Mouse (Mus musculus) hindbrain, embryonic 15.5 days (tissue): ENCODE results near the gene Sftpa1. TPM values are rescaled to one million over a fixed set of nuclear protein-coding genes. Genes with fewer than 3 reads are reported as not detected.

Experiments
- ATAC-seq: fragments of 200-750 bp; cut with Nextera tagmentation; 2 replicates; pipeline ENCODE4 v1.8.0; 2017; ENCODE audit warnings: low read depth, moderate number of reproducible peaks, moderate TSS enrichment; ENCODE audit not compliant: low FRiP score
- H3K27ac ChIP-seq: fragments of 300-500 bp; sonication (generic); replicated peaks from 2 replicates; pipeline ENCODE4 v1.5.1; 2015; ENCODE audit warnings: mild to moderate bottlenecking, inconsistent platforms
- H3K27me3 ChIP-seq: fragments of 300-500 bp; sonication (generic); 2 replicates; pipeline ENCODE4 v1.6.1; 2015; ENCODE audit warnings: control low read depth, inconsistent platforms
- H3K36me3 ChIP-seq: fragments of 300-500 bp; sonication (generic); 2 replicates; pipeline ENCODE4 v1.6.1; 2015; ENCODE audit warnings: control low read depth, inconsistent platforms
- H3K4me1 ChIP-seq: fragments of 300-500 bp; sonication (generic); replicated peaks from 2 replicates; pipeline ENCODE4 v1.6.1; 2015; ENCODE audit warnings: control low read depth, inconsistent platforms
- H3K4me2 ChIP-seq: fragments of 300-500 bp; sonication (generic); 2 replicates; pipeline ENCODE4 v1.6.1; 2015; ENCODE audit warnings: moderate library complexity, mild to moderate bottlenecking, inconsistent platforms
- H3K4me3 ChIP-seq: fragments of 300-500 bp; sonication (generic); 2 replicates; pipeline ENCODE4 v1.5.1; 2015; ENCODE audit warnings: mild to moderate bottlenecking, inconsistent platforms
- H3K9ac ChIP-seq: fragments of 300-500 bp; sonication (generic); 2 replicates; pipeline ENCODE4 v1.6.1; 2015; ENCODE audit warnings: inconsistent platforms
- H3K9me3 ChIP-seq: fragments of 300-500 bp; sonication (generic); 2 replicates; pipeline ENCODE4 v1.6.1; 2016; ENCODE audit warnings: control low read depth, inconsistent platforms
- WGBS: fragments of 180-500 bp; shearing (Covaris S2); methylation state at CpG from one replicate; pipeline ENCODE4 v1.1.7; 2015; 5-methylcytosine and 5-hydroxymethylcytosine counted together
- polyA plus RNA-seq: library from polyadenylated mRNA; unstranded; fragments of >200 nt; fragmentation: Nextera tagmentation; extraction: Ambion mirVana; gene quantifications from 2 replicates; pipeline ENCODE4 v1.2.1, GENCODE M21; 2015

Gene Sftpa1
- polyA plus RNA-seq, 1 experiment from 2014 or later, result not detected

DNA sequence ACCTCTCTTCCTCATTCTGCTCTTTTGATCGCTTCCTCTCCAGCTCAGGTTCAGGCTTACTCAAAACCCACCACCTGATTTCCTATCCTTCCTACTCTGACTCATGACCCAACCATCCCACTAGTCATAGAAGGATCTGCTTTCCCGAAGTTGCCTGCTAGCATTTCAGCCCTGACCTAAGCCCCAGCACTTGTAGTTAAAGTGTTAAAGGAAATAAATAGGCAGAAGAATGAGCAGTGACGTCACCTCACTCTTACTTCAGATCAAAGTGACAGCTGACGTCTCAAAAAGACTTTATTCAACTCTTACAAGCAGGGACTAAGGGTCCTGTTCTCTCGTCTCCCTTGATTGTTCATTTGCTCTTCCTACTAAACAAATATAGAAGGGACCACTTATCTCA is 35.7 kb downstream of the Sftpa1 start:
- ATAC-seq, result no peak
- Histone ChIP-seq H3K4me1 (no peaks in the 10 kb centered on the region), H3K9ac (no peak overlapping the region), H3K4me3 (no peak overlapping the region), H3K27me3 (no peaks in the 10 kb centered on the region), H3K9me3 (no peaks in the 10 kb centered on the region), H3K4me2 (no peak overlapping the region), H3K27ac (no peak overlapping the region), H3K36me3 (no peaks in the 10 kb centered on the region)
- 76% methylated on average over 5 of the region's 5 CpGs for WGBS

DNA sequence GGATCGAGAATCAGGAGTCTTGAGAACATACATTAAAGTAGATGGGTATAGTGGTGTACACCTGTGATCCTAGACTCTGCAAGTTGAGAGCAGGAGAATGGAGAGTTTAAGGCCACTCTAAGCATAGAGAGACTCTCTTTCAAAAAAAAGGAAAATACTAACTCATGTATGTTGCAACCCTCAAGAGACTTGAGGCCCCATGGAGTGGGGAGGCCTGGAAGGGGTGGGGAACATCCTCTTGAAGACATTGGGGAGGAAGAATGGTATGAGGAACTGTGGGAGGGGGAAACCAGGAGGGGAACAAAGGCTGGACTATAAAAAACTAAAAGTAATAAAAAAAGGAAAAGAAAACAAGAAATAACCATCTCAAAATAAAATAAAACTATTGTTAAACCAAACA is 37.0 kb downstream of the Sftpa1 start:
- H3K4me2 ChIP-seq, result no peak overlapping the region
- no peaks in the 10 kb centered on the region for H3K4me1 ChIP-seq
- no peak overlapping the region for H3K27ac ChIP-seq
- no peaks in the 10 kb centered on the region for H3K27me3 ChIP-seq
- no peak overlapping the region for H3K4me3 ChIP-seq
- no peaks in the 10 kb centered on the region for H3K9me3 ChIP-seq
- WGBS, result 96% methylated on average over 1 of the region's 1 CpGs
- H3K9ac ChIP-seq, result no peak overlapping the region
- ATAC-seq, result no peak
- H3K36me3 ChIP-seq, result no peaks in the 10 kb centered on the region

DNA sequence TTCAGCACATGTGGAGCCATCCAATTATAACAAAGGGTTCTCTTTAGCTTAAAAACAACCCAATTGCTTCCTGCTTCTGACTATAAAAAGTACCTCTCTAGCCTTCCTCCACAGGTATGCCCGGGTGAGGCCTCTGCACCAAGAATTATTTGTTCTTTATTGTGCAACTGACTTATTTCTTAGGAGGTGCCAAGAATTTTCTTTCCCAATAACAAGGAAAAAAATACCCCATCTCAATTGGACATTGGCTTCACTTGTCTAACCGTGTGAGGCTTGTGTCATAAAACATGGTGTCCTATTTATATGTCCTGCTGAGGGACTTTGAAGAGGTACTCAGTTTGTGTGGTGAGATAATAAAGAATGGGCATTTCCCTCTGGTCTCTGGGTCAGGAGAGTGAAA is 38.9 kb downstream of the Sftpa1 start:
- Histone ChIP-seq H3K4me1 (no peaks in the 10 kb centered on the region), H3K36me3 (no peaks in the 10 kb centered on the region), H3K9me3 (no peaks in the 10 kb centered on the region), H3K9ac (no peak overlapping the region), H3K27ac (no peak overlapping the region), H3K27me3 (no peaks in the 10 kb centered on the region), H3K4me3 (no peak overlapping the region), H3K4me2 (no peak overlapping the region)
- no peak for ATAC-seq
- WGBS, result 83% methylated on average over 2 of the region's 2 CpGs

DNA sequence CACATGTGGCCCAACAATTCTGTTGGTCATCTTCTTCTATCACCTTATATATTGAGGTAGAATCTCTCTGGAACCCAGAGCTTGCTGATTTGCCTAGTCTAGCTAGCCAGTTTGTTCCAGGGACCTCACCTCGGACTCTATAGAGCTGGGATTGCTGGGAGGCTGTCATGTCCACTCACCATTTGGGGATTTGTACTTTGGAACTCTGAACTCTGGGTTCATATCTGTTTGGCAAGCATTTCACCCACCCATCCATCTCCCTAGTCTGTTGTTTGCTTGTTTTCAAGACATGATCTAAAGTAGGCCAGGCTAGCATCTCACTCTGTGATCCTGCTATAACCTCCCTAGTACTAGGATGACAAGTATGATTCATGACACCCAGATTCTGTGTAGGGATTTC is 43.2 kb downstream of the Sftpa1 start:
- Histone ChIP-seq H3K27me3 (no peaks in the 10 kb centered on the region), H3K4me2 (no peak overlapping the region), H3K4me3 (no peak overlapping the region), H3K9ac (no peak overlapping the region), H3K27ac (no peak overlapping the region), H3K4me1 (no peaks in the 10 kb centered on the region), H3K36me3 (no peaks in the 10 kb centered on the region), H3K9me3 (no peaks in the 10 kb centered on the region)
- no peak for ATAC-seq
- WGBS, result 83% methylated on average over 1 of the region's 1 CpGs

DNA sequence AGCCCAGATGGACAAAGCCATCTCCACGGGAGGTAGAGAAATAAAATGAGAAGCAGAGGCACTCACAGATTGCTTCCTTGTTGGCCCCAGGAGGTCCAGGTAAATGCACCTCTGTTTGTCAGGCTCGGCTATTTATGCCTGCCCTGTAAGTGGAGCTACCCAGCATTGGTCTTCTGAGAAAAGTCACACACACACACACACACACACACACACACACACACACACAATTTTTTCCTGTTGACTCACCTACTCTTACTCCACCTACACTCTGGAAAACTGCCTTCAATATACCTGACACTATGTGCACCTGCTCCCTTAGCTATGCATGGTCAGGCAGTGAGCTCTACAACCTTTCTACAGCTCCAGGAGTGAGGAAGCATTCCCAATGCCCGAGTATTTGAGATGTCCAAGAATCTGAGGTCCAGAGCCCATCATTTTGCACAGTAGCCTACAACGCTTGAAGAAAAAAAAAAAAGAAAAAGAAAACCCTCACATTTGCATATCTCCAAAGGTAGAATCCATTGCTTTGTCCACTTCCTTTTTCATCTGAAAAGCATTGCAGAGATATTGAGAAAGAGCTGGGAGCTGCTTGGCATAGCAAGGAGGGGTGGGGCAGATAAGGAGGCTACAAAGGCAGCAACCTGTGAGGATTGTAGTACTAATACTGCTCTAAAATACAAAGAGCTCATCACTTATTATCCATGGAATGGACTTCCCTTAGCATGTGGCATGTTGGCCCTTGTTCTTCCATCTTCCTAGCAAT is 53.7 kb downstream of the Sftpa1 start, which contains the start of gene Sftpd:
Gene Sftpd (minus strand): TSS at position 91 of the 763 bp plus-strand sequence.
- no peak within 1 kb of the TSS for H3K4me3 ChIP-seq
- no peaks in the 10 kb centered on the region for H3K9me3 ChIP-seq
- no peak for ATAC-seq
- no peaks in the 10 kb centered on the region for H3K4me1 ChIP-seq
- H3K27ac ChIP-seq, result no peak within 1 kb of the TSS
- H3K36me3 ChIP-seq, result no peaks in the 10 kb centered on the region
- WGBS, result 91% methylated on average over 4 of the region's 4 CpGs
- no peak within 1 kb of the TSS for H3K4me2 ChIP-seq
- no peak within 1 kb of the TSS for H3K9ac ChIP-seq
- no peaks in the 10 kb centered on the region for H3K27me3 ChIP-seq

Other genes starting within 250 kb of the Sftpa1 start
- 0.56 and 1.2 TPM in 2 replicates for gene Sh2d4b, start 238.5 kb upstream of the Sftpa1 start, polyA plus RNA-seq
- gene Tspan14, start 165.0 kb upstream of the Sftpa1 start, polyA plus RNA-seq, result 61.1 and 61.7 TPM in 2 replicates
- gene Fam213a, start 118.0 kb upstream of the Sftpa1 start, polyA plus RNA-seq, result 92.1 and 107 TPM in 2 replicates
- 1.0 and 1.5 TPM in 2 replicates for gene Dydc2, start 62.6 kb upstream of the Sftpa1 start, polyA plus RNA-seq
- not detected in 2 replicates for gene Dydc1, start 58.9 kb upstream of the Sftpa1 start, polyA plus RNA-seq
- gene Mat1a, start 26.7 kb upstream of the Sftpa1 start, polyA plus RNA-seq, result not detected in 2 replicates
- gene Mbl1, start 19.7 kb downstream of the Sftpa1 start, polyA plus RNA-seq, result not detected in 2 replicates
- gene Sftpd, start 53.4 kb downstream of the Sftpa1 start, polyA plus RNA-seq, result not detected in 2 replicates
- gene Gm2832, start 147.0 kb downstream of the Sftpa1 start, polyA plus RNA-seq, result 0.35 and 0.47 TPM in 2 replicates
- gene Gm5798, start 216.8 kb downstream of the Sftpa1 start, polyA plus RNA-seq, result not detected in 2 replicates